Mouse (Mus musculus) olfactory bulb, adult 2 months (tissue): Measurements from ENCODE around the gene Brk1.

ENCODE experiments used
- CTCF ChIP-seq: fragments of 200-500 bp; IDR thresholded peaks from 2 replicates; pipeline ENCODE4 v1.5.1; 2012; ENCODE audit warnings: low read depth, mild to moderate bottlenecking, low read length, moderate library complexity; ENCODE audit not compliant: insufficient read depth
- POLR2A ChIP-seq: fragments of 200-500 bp; IDR thresholded peaks from 2 replicates; pipeline ENCODE4 v1.6.1; 2012; ENCODE audit warnings: mild to moderate bottlenecking, low read depth, low read length, moderate library complexity; ENCODE audit not compliant: insufficient read depth

GRCm38 (mm10) chr6:113632863-113633262 lies 28.3 kb downstream of the Brk1 start:
- TF ChIP-seq CTCF (no peak), POLR2A (no peak)
